Mouse (Mus musculus) heart, adult 2 months (tissue): ENCODE measurements at regions not wholly inside any gene's neighbourhood (a gene's known extent, or its start where the extent isn't known, plus 50 kb on each side); places are given as distances from the start of the nearest gene placed in this dataset.

Experiments
- CTCF ChIP-seq: fragments of 200-600 bp; IDR thresholded peaks from 2 replicates; pipeline ENCODE4 v1.8.1; 2022; ENCODE audit warnings: antibody characterized with exemption, mild to moderate bottlenecking, moderate library complexity
- POLR2A ChIP-seq: fragments of 200-500 bp; IDR thresholded peaks from 2 replicates; pipeline ENCODE4 v1.6.1; 2011; ENCODE audit warnings: mild to moderate bottlenecking, low read depth, low read length, control low read depth; ENCODE audit not compliant: insufficient read depth

GRCm38 (mm10) chr6:31209411-31210139, 189.0 kb upstream of the Mkln1 start:
- no peak for TF ChIP-seq POLR2A
- TF ChIP-seq CTCF: no peak
